Mouse (Mus musculus): Measurements from ENCODE around the gene Inpp5e.

Gene Inpp5e

GRCm38 (mm10) chr2:26408515-26409356 is at the start of gene Inpp5e:
Gene Inpp5e, minus strand, starts transcription at chr2:26409203.
- DNase-seq (ENCODE audit: low read depth, low spot score) = peak; percentile 81

GRCm38 (mm10) chr2:26458402-26459124 is 49.6 kb upstream of the Inpp5e start:
- DNase-seq (ENCODE audit: low read depth, low spot score) = no peak

GRCm38 (mm10) chr2:26449121-26450060 is 40.4 kb upstream of the Inpp5e start:
- DNase-seq (ENCODE audit: low read depth, low spot score) = peak; percentile 55

GRCm38 (mm10) chr2:26447451-26447850 is 38.4 kb upstream of the Inpp5e start:
- DNase-seq (ENCODE audit: low read depth, low spot score) = no peak

- no peak for DNase-seq (ENCODE audit: low read depth, low spot score)
Observed at GRCm38 (mm10) chr2:26446671-26447070, 37.7 kb upstream of the Inpp5e start.

GRCm38 (mm10) chr2:26445666-26446445 is 36.9 kb upstream of the Inpp5e start:
- peak; percentile 93 for DNase-seq (ENCODE audit: low read depth, low spot score)

GRCm38 (mm10) chr2:26444946-26445665 is 36.1 kb upstream of the Inpp5e start, which contains the start of gene Sec16a:
Gene Sec16a, minus strand, starts transcription at chr2:26445216.
- peak; percentile 100 for DNase-seq (ENCODE audit: low read depth, low spot score)

GRCm38 (mm10) chr2:26444368-26444767 is 35.4 kb upstream of the Inpp5e start:
- DNase-seq (ENCODE audit: low read depth, low spot score) = no peak

GRCm38 (mm10) chr2:26443876-26444275 is 34.9 kb upstream of the Inpp5e start:
- no peak for DNase-seq (ENCODE audit: low read depth, low spot score)

GRCm38 (mm10) chr2:26442843-26443242 is 33.8 kb upstream of the Inpp5e start:
- no peak for DNase-seq (ENCODE audit: low read depth, low spot score)

- no peak for DNase-seq (ENCODE audit: low read depth, low spot score)
Observed at GRCm38 (mm10) chr2:26441688-26442087, 32.7 kb upstream of the Inpp5e start.

GRCm38 (mm10) chr2:26441261-26441660 is 32.3 kb upstream of the Inpp5e start:
- DNase-seq (ENCODE audit: low read depth, low spot score) = no peak

- no peak for DNase-seq (ENCODE audit: low read depth, low spot score)
Observed at GRCm38 (mm10) chr2:26439671-26440070, 30.7 kb upstream of the Inpp5e start.

GRCm38 (mm10) chr2:26438373-26438772 is 29.4 kb upstream of the Inpp5e start:
- no peak for DNase-seq (ENCODE audit: low read depth, low spot score)

- DNase-seq (ENCODE audit: low read depth, low spot score) = peak; percentile 49
Observed at GRCm38 (mm10) chr2:26437221-26437620, 28.2 kb upstream of the Inpp5e start.

GRCm38 (mm10) chr2:26434791-26435572 is 26.0 kb upstream of the Inpp5e start:
- no peak for DNase-seq (ENCODE audit: low read depth, low spot score)

GRCm38 (mm10) chr2:26429851-26430250 is 20.8 kb upstream of the Inpp5e start:
- no peak for DNase-seq (ENCODE audit: low read depth, low spot score)

- no peak for DNase-seq (ENCODE audit: low read depth, low spot score)
Observed at GRCm38 (mm10) chr2:26424541-26424940, 15.5 kb upstream of the Inpp5e start.

GRCm38 (mm10) chr2:26423086-26423485 is 14.1 kb upstream of the Inpp5e start:
- no peak for DNase-seq (ENCODE audit: low read depth, low spot score)

All from telencephalon, adult 2 months (tissue).